Mouse (Mus musculus): Measurements from ENCODE around the gene Hsd17b11. TPM values are rescaled to one million over a fixed set of nuclear protein-coding genes. Genes with fewer than 3 reads are reported as not detected.

Gene Hsd17b11
- polyA plus RNA-seq, 1 experiment from 2014 or later = 3.5 TPM

- no peak overlapping the region for H3K4me3 ChIP-seq
- H3K9me3 ChIP-seq = no peaks in the 10 kb centered on the region
- no peak for ATAC-seq (ENCODE audit: low FRiP score, low read depth)
- 29% methylated on average over 18 of the region's 18 CpGs for WGBS
- H3K4me1 ChIP-seq = peaks cover 3% of the 10 kb centered on the region; the same call in 1 of the 2 replicates
- H3K4me2 ChIP-seq (replicated peaks) = peak overlapping the region; percentile 41
- no peaks in the 10 kb centered on the region for H3K27me3 ChIP-seq
- H3K9ac ChIP-seq = no peak overlapping the region
- no peak overlapping the region for H3K27ac ChIP-seq
- no peaks in the 10 kb centered on the region for H3K36me3 ChIP-seq
Observed at GRCm38 (mm10) chr5:104002549-104003255, 19.0 kb downstream of the Hsd17b11 start.

DNA sequence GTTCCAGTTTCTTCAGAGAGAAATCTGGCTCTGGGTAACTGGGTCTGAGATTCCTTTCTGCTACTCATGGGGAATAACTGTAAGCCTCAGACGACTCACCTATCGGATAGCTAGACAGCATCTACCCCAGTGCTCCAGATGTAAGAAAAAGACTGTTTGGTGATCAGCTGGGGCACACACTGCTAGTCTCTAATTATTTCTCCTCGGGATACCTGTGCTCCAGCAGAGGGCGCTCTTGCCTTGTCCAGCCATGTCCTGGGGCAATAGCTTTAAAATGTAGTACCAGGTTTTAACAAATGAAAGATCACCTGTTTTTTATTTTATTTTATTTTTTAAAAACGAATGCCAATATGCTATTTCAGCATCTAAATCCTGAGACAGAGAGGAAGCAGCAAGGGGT lies 22.0 kb downstream of the Hsd17b11 start:
- Histone ChIP-seq H3K4me1 (peaks cover 3% of the 10 kb centered on the region; the same call in 1 of the 2 replicates), H3K4me2 (replicated peaks) (no peak overlapping the region), H3K27me3 (no peaks in the 10 kb centered on the region), H3K9ac (no peak overlapping the region), H3K9me3 (no peaks in the 10 kb centered on the region), H3K36me3 (no peaks in the 10 kb centered on the region), H3K27ac (no peak overlapping the region), H3K4me3 (no peak overlapping the region)
- no peak for ATAC-seq (ENCODE audit: low FRiP score, low read depth)
- 6% methylated on average over 5 of the region's 5 CpGs for WGBS

GRCm38 (mm10) chr5:103998739-103999138 lies 23.0 kb downstream of the Hsd17b11 start:
- H3K4me3 ChIP-seq = no peak overlapping the region
- no peaks in the 10 kb centered on the region for H3K36me3 ChIP-seq
- H3K9me3 ChIP-seq = no peaks in the 10 kb centered on the region
- H3K4me2 ChIP-seq (replicated peaks) = no peak overlapping the region
- ATAC-seq (ENCODE audit: low FRiP score, low read depth) = no peak
- no peaks in the 10 kb centered on the region for H3K27me3 ChIP-seq
- H3K4me1 ChIP-seq = peaks cover 3% of the 10 kb centered on the region; the same call in 1 of the 2 replicates
- no peak overlapping the region for H3K9ac ChIP-seq
- 63% methylated on average over 5 of the region's 5 CpGs for WGBS
- H3K27ac ChIP-seq = no peak overlapping the region

DNA sequence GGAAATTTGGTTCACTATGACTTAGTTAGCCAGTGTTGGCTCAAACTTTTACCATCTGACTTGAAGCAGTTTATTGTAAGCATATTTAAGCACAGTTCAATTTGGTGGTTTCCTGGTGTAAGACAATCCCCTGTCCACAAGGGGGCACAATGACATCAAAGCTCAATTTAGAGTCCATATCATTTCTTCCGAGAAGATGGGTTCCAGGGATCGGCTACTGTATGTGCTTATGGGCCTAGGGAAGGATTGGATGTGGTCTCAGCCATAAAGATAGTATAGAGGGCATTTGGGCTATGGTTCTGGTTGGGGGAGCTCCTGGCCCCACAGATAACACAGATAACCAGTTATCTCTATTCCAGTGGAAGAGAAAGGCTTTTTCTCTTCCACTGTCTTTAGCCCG lies 26.5 kb downstream of the Hsd17b11 start:
- Histone ChIP-seq H3K9me3 (no peaks in the 10 kb centered on the region), H3K4me2 (replicated peaks) (no peak overlapping the region), H3K27me3 (no peaks in the 10 kb centered on the region), H3K36me3 (no peaks in the 10 kb centered on the region), H3K27ac (no peak overlapping the region), H3K4me3 (no peak overlapping the region), H3K9ac (no peak overlapping the region), H3K4me1 (no peaks in the 10 kb centered on the region)
- no peak for ATAC-seq (ENCODE audit: low FRiP score, low read depth)
- 66% methylated on average over 3 of the region's 3 CpGs for WGBS

GRCm38 (mm10) chr5:103994669-103995068 lies 27.1 kb downstream of the Hsd17b11 start:
- Histone ChIP-seq H3K9me3 (no peaks in the 10 kb centered on the region), H3K27me3 (no peaks in the 10 kb centered on the region), H3K4me2 (replicated peaks) (no peak overlapping the region), H3K4me3 (no peak overlapping the region), H3K4me1 (no peaks in the 10 kb centered on the region), H3K27ac (no peak overlapping the region), H3K9ac (no peak overlapping the region), H3K36me3 (no peaks in the 10 kb centered on the region; the same call in 1 of the 2 replicates)
- 85% methylated on average over 4 of the region's 4 CpGs for WGBS
- ATAC-seq (ENCODE audit: low FRiP score, low read depth) = no peak

DNA sequence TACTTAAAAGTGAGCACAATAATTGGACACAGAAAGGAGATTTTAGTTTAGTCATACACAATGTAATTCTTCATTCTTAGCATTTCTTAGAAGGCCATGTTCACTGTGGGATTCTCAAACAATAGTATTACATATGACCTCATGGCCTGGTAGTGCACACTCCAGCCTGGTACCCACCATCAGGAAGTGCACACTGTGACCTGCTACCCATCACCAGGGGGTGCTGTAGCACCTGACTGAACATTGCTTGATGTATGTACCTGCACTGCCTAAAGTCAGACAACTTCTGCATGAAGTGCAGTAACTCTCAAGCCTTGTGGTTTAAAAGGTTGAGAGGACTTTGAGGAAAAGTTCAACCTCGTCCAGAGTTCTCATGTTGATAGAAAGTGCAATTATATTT lies 28.1 kb downstream of the Hsd17b11 start:
- no peaks in the 10 kb centered on the region for H3K9me3 ChIP-seq
- H3K4me2 ChIP-seq (replicated peaks) = no peak overlapping the region
- no peak overlapping the region for H3K9ac ChIP-seq
- H3K4me1 ChIP-seq = no peaks in the 10 kb centered on the region
- H3K27me3 ChIP-seq = no peaks in the 10 kb centered on the region
- 83% methylated on average over 1 of the region's 1 CpGs for WGBS
- ATAC-seq (ENCODE audit: low FRiP score, low read depth) = no peak
- H3K27ac ChIP-seq = no peak overlapping the region
- H3K4me3 ChIP-seq = no peak overlapping the region
- H3K36me3 ChIP-seq = peaks cover 4% of the 10 kb centered on the region

- no peaks in the 10 kb centered on the region for H3K4me1 ChIP-seq
- H3K27ac ChIP-seq = no peak overlapping the region
- no peaks in the 10 kb centered on the region for H3K27me3 ChIP-seq
- ATAC-seq (ENCODE audit: low FRiP score, low read depth) = no peak
- no peaks in the 10 kb centered on the region for H3K9me3 ChIP-seq
- H3K9ac ChIP-seq = no peak overlapping the region
- 67% methylated on average over 9 of the region's 9 CpGs for WGBS
- H3K4me2 ChIP-seq (replicated peaks) = no peak overlapping the region
- no peak overlapping the region for H3K4me3 ChIP-seq
- H3K36me3 ChIP-seq = peaks cover 4% of the 10 kb centered on the region
Observed at GRCm38 (mm10) chr5:103992831-103993230, 28.9 kb downstream of the Hsd17b11 start.

DNA sequence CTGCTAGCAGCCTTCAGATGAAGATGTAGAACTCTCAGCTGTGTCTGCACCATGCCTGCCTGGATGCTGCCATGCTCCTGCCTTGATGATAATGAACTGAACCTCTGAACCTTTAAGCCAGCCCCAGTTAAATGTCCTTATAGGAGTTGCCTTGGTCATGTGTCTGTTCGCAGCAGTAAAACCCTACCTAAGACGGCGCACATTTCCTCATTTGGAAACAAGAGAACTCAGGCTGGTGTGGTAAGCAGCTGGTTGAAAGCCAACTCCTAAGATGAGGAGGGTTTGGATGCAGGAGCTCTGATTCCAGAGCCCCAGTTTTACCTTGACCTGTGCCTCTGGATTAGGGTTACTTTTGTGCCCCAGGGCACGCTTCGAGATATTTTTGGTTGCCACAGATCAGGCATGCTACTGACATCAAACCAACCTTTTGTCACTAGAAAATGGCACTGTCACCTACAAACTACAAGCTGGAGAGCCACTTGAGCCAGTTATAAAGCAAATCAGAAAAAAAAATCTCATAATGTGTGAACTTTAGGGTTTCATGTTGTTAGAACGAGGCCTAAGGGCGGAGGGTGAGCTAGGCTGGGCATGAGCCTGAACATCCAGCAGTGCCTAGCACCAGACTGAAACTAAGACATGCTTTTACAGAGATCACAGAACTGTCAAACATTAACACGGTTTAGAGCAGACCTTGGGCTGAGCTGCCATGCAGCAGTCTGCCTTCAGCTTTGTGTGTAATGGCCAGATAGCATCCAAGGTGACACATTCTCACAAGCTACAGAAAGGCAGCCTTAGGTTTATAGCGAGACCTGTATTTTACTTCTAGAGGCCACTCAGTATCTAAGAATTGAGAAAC lies 40.8 kb downstream of the Hsd17b11 start:
- no peak for ATAC-seq (ENCODE audit: low FRiP score, low read depth)
- Histone ChIP-seq H3K4me1 (no peaks in the 10 kb centered on the region), H3K9ac (no peak overlapping the region), H3K36me3 (no peaks in the 10 kb centered on the region), H3K4me2 (replicated peaks) (no peak overlapping the region), H3K4me3 (no peak overlapping the region), H3K27me3 (no peaks in the 10 kb centered on the region), H3K9me3 (no peaks in the 10 kb centered on the region), H3K27ac (no peak overlapping the region)
- WGBS = 83% methylated on average over 9 of the region's 9 CpGs

GRCm38 (mm10) chr5:103977907-103978570 lies 43.7 kb downstream of the Hsd17b11 start:
- ATAC-seq (ENCODE audit: low FRiP score, low read depth) = no peak

DNA sequence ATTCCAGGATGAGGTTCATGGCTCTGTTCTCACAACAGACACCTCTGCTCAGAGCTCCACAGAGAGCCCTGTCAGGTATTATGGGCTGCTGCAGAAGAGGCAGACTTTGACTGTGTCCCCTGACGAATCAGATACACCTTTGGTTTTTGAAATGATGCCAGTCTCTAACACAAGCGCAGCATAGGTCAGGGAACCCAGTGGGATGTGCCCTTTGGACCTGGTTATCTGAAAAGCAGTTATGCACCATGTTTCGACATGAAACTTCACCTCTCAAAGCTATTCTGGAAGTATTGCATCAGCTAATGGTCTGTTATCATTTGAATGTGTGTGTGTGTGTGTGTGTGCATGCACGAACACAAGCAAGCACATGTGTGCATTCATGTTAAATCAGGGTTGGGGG lies 44.4 kb downstream of the Hsd17b11 start, which contains the start of gene Hsd17b13:
Gene Hsd17b13 (minus strand): TSS at position 114 of the 400 bp plus-strand sequence.
- Histone ChIP-seq H3K27me3 (no peaks in the 10 kb centered on the region), H3K4me1 (0 out of 2 replicates have a peak, but pooled peaks cover 2% of the 10 kb centered on the region), H3K9ac (no peak within 1 kb of the TSS), H3K4me3 (no peak within 1 kb of the TSS), H3K27ac (no peak within 1 kb of the TSS), H3K9me3 (no peaks in the 10 kb centered on the region), H3K4me2 (replicated peaks) (no peak within 1 kb of the TSS), H3K36me3 (no peaks in the 10 kb centered on the region)
- 87% methylated on average over 4 of the region's 4 CpGs for WGBS
- no peak for ATAC-seq (ENCODE audit: low FRiP score, low read depth)

More at GRCm38 (mm10) chr5:103977907-103978570, 43.7 kb downstream of the Hsd17b11 start:
- WGBS = 86% methylated on average over 7 of the region's 7 CpGs
- no peaks in the 10 kb centered on the region for H3K27me3 ChIP-seq
- no peak overlapping the region for H3K4me2 ChIP-seq (replicated peaks)
- no peak overlapping the region for H3K9ac ChIP-seq
- no peaks in the 10 kb centered on the region for H3K4me1 ChIP-seq
- H3K36me3 ChIP-seq = no peaks in the 10 kb centered on the region
- no peaks in the 10 kb centered on the region for H3K9me3 ChIP-seq
- H3K4me3 ChIP-seq = no peak overlapping the region
- no peak overlapping the region for H3K27ac ChIP-seq

DNA sequence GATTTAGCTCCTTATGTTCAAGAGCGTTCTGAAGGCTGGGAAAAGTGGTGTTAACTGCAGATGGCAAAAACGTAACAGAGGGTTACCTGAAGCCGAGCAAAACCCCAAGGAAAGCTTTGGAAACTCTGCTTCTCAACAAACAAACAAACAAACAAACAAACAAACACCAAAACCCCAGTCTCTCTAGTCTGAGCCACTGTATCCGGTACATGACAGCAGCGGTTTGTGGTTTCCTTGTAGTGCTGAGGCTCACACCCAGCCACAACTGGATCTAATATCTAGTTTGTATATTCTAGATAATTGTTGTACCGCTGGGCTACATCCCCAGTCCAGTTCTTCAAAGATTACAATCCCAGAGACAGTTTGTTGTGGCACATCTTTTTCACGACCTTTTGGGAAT lies 46.0 kb downstream of the Hsd17b11 start:
- Histone ChIP-seq H3K9me3 (no peaks in the 10 kb centered on the region), H3K9ac (no peak overlapping the region), H3K4me1 (0 out of 2 replicates have a peak, but pooled peaks cover 4% of the 10 kb centered on the region), H3K27me3 (no peaks in the 10 kb centered on the region), H3K36me3 (no peaks in the 10 kb centered on the region), H3K27ac (no peak overlapping the region), H3K4me3 (no peak overlapping the region), H3K4me2 (replicated peaks) (no peak overlapping the region)
- no peak for ATAC-seq (ENCODE audit: low FRiP score, low read depth)
- 75% methylated on average over 7 of the region's 7 CpGs for WGBS

DNA sequence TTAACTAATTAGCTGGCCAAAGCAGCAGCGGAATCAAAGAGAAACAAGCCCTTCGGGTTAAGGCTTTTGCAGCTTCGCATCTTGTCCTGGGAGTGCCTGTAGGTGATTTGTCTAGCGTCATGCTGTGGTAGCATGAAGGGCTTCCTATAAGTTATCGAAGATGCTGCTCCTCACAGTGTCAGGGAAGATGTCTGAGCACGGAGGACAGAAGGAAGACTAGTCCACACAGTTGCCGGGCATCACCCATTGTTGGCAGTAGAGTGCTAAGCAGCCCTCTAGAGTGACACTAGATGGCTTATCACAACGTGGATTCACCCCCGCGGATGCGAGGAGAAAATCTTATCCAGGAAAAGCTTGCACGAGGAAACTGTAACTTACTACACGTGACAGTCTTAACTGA lies 48.9 kb downstream of the Hsd17b11 start:
- no peaks in the 10 kb centered on the region for H3K9me3 ChIP-seq
- no peak overlapping the region for H3K4me3 ChIP-seq
- no peak for ATAC-seq (ENCODE audit: low FRiP score, low read depth)
- peak overlapping the region; percentile 48 for H3K4me2 ChIP-seq (replicated peaks)
- no peak overlapping the region for H3K27ac ChIP-seq
- no peaks in the 10 kb centered on the region for H3K27me3 ChIP-seq
- H3K36me3 ChIP-seq = no peaks in the 10 kb centered on the region
- no peak overlapping the region for H3K9ac ChIP-seq
- WGBS = 75% methylated on average over 13 of the region's 13 CpGs
- peaks cover 9% of the 10 kb centered on the region; the same call in 1 of the 2 replicates for H3K4me1 ChIP-seq

Data from limb, embryonic 13.5 days (tissue).